Mouse (Mus musculus) forebrain, embryonic 14.5 days (tissue): ENCODE measurements around the gene Kcne1. TPM values are rescaled to one million over a fixed set of nuclear protein-coding genes. Genes with fewer than 3 reads are reported as not detected.

Experiments used
- ATAC-seq: fragments of 200-750 bp; cut with Nextera tagmentation; 2 replicates; pipeline ENCODE4 v1.8.0; 2017; ENCODE audit warnings: mild to moderate bottlenecking, moderate library complexity
- DNase-seq: peaks from one replicate; pipeline ENCODE4 v3.0.0-alpha.2; 2015; ENCODE audit warnings: low spot score
- H3K27ac ChIP-seq: fragments of 300-500 bp; sonication (generic); 2 replicates; pipeline ENCODE4 v1.5.1; 2014; ENCODE audit warnings: low read depth, mild to moderate bottlenecking, control low read depth, low read length, moderate library complexity
- H3K27me3 ChIP-seq: fragments of 300-500 bp; sonication (generic); replicated peaks from 2 replicates; pipeline ENCODE4 v1.6.1; 2014; ENCODE audit warnings: low read length, control low read depth, mixed read lengths; ENCODE audit not compliant: control insufficient read depth, insufficient read depth
- H3K36me3 ChIP-seq: fragments of 300-500 bp; sonication (generic); 2 replicates; pipeline ENCODE4 v1.6.1; 2014; ENCODE audit warnings: low read length, control low read depth; ENCODE audit not compliant: control insufficient read depth, insufficient read depth
- H3K4me1 ChIP-seq: fragments of 300-500 bp; sonication (generic); 2 replicates; pipeline ENCODE4 v1.6.1; 2014; ENCODE audit warnings: antibody characterized with exemption, low read length, control low read depth; ENCODE audit not compliant: control insufficient read depth, insufficient read depth
- H3K4me2 ChIP-seq: fragments of 300-500 bp; sonication (generic); 2 replicates; pipeline ENCODE4 v1.6.1; 2014; ENCODE audit warnings: mild to moderate bottlenecking, control low read depth, low read length
- H3K4me3 ChIP-seq: fragments of 300-500 bp; sonication (generic); 2 replicates; pipeline ENCODE4 v1.5.1; 2014; ENCODE audit warnings: low read depth, low read length, control low read depth
- H3K9ac ChIP-seq: fragments of 300-500 bp; sonication (generic); 2 replicates; pipeline ENCODE4 v1.6.1; 2014; ENCODE audit warnings: mild to moderate bottlenecking, low read length, control low read depth, moderate library complexity
- H3K9me3 ChIP-seq: fragments of 300-500 bp; sonication (generic); replicated peaks from 2 replicates; pipeline ENCODE4 v1.6.1; 2016; ENCODE audit warnings: low read length, control low read depth, mixed read lengths; ENCODE audit not compliant: control insufficient read depth
- WGBS: fragments of 180-500 bp; shearing (Covaris S2); extraction: QIAGEN DNeasy Blood & Tissue Kit; methylation state at CpG from one replicate; pipeline ENCODE4 v1.1.7; 2014; 5-methylcytosine and 5-hydroxymethylcytosine counted together
- polyA plus RNA-seq: library from polyadenylated mRNA; unstranded; fragments of >200 nt; fragmentation: Nextera tagmentation; extraction: Ambion mirVana; gene quantifications from 2 replicates; pipeline ENCODE4 v1.2.1, GENCODE M21; 2014

Kcne1 gene
- polyA plus RNA-seq, 1 experiment from 2014 or later = 0.10 TPM

GRCm38 (mm10) chr16:92324309-92325061, 34.8 kb downstream of the Kcne1 start:
- H3K4me1 ChIP-seq = no peaks in the 10 kb centered on the region
- no peaks in the 10 kb centered on the region for H3K36me3 ChIP-seq
- no peak overlapping the region for H3K27ac ChIP-seq
- DNase-seq = no peak
- ATAC-seq = no peak
- no peak overlapping the region for H3K4me3 ChIP-seq
- no peak overlapping the region for H3K4me2 ChIP-seq
- H3K27me3 ChIP-seq = no peaks in the 10 kb centered on the region
- no peak overlapping the region for H3K9ac ChIP-seq
- no peaks in the 10 kb centered on the region for H3K9me3 ChIP-seq
- 17% methylated on average over 7 of the region's 7 CpGs for WGBS

- Histone ChIP-seq H3K27me3 (no peaks in the 10 kb centered on the region), H3K36me3 (no peaks in the 10 kb centered on the region), H3K9ac (no peak within 1 kb of the TSS), H3K9me3 (no peaks in the 10 kb centered on the region), H3K27ac (no peak within 1 kb of the TSS), H3K4me2 (no peak within 1 kb of the TSS), H3K4me1 (no peaks in the 10 kb centered on the region), H3K4me3 (no peak within 1 kb of the TSS)
- DNase-seq (no peak), ATAC-seq (no peak)
- 90% methylated on average over 8 of the region's 8 CpGs for WGBS
Measured at GRCm38 (mm10) chr16:92321341-92321740, 37.9 kb downstream of the Kcne1 start, which contains the start of gene Fam243. Gene Fam243, minus strand, starts transcription at chr16:92321441.

- Histone ChIP-seq H3K4me2 (no peak overlapping the region), H3K27ac (no peak overlapping the region), H3K36me3 (no peaks in the 10 kb centered on the region), H3K9ac (no peak overlapping the region), H3K9me3 (no peaks in the 10 kb centered on the region), H3K4me1 (no peaks in the 10 kb centered on the region), H3K27me3 (no peaks in the 10 kb centered on the region), H3K4me3 (no peak overlapping the region)
- WGBS = 84% methylated on average over 3 of the region's 3 CpGs
- DNase-seq (no peak), ATAC-seq (no peak)
Measured at GRCm38 (mm10) chr16:92320361-92320760, 38.9 kb downstream of the Kcne1 start.

- Histone ChIP-seq H3K27me3 (no peaks in the 10 kb centered on the region), H3K27ac (no peak overlapping the region), H3K36me3 (no peaks in the 10 kb centered on the region), H3K9me3 (no peaks in the 10 kb centered on the region), H3K9ac (no peak overlapping the region), H3K4me2 (no peak overlapping the region), H3K4me3 (no peak overlapping the region), H3K4me1 (no peaks in the 10 kb centered on the region)
- ATAC-seq = no peak
- no peak for DNase-seq
- WGBS = 67% methylated on average over 20 of the region's 20 CpGs
Measured at GRCm38 (mm10) chr16:92319353-92320109, 39.7 kb downstream of the Kcne1 start.

GRCm38 (mm10) chr16:92316049-92316738, 43.1 kb downstream of the Kcne1 start:
- Histone ChIP-seq H3K9me3 (no peaks in the 10 kb centered on the region), H3K4me2 (no peak overlapping the region), H3K4me3 (no peak overlapping the region), H3K27ac (no peak overlapping the region), H3K4me1 (no peaks in the 10 kb centered on the region), H3K9ac (no peak overlapping the region), H3K36me3 (peaks cover 23% of the 10 kb centered on the region), H3K27me3 (no peaks in the 10 kb centered on the region)
- 84% methylated on average over 7 of the region's 7 CpGs for WGBS
- no peak for DNase-seq
- no peak for ATAC-seq

GRCm38 (mm10) chr16:92313953-92314741, 45.1 kb downstream of the Kcne1 start:
- no peak overlapping the region for H3K9ac ChIP-seq

GRCm38 (mm10) chr16:92309126-92309525, 50.1 kb downstream of the Kcne1 start:
- DNase-seq (peak; percentile 30), ATAC-seq (no peak)
- WGBS = 28% methylated on average over 4 of the region's 4 CpGs
- H3K9me3 ChIP-seq = no peaks in the 10 kb centered on the region
- H3K27ac ChIP-seq = no peak overlapping the region
- H3K4me1 ChIP-seq = no peaks in the 10 kb centered on the region
- no peak overlapping the region for H3K4me3 ChIP-seq
- H3K9ac ChIP-seq = no peak overlapping the region
- H3K4me2 ChIP-seq = no peak overlapping the region
- no peaks in the 10 kb centered on the region for H3K27me3 ChIP-seq
- H3K36me3 ChIP-seq = peaks cover 56% of the 10 kb centered on the region

More at GRCm38 (mm10) chr16:92313953-92314741, 45.1 kb downstream of the Kcne1 start:
- H3K27ac ChIP-seq = no peak overlapping the region
- H3K4me1 ChIP-seq = no peaks in the 10 kb centered on the region
- no peaks in the 10 kb centered on the region for H3K9me3 ChIP-seq
- ATAC-seq (peak; percentile 64), DNase-seq (peak; percentile 83)
- peaks cover 33% of the 10 kb centered on the region for H3K36me3 ChIP-seq
- 50% methylated on average over 13 of the region's 13 CpGs for WGBS
- no peak overlapping the region for H3K4me3 ChIP-seq
- H3K27me3 ChIP-seq = no peaks in the 10 kb centered on the region
- no peak overlapping the region for H3K4me2 ChIP-seq

GRCm38 (mm10) chr16:92307947-92308346, 51.3 kb downstream of the Kcne1 start:
- Histone ChIP-seq H3K36me3 (peaks cover 50% of the 10 kb centered on the region), H3K4me2 (no peak overlapping the region), H3K9ac (no peak overlapping the region), H3K9me3 (no peaks in the 10 kb centered on the region), H3K27me3 (no peaks in the 10 kb centered on the region), H3K4me3 (no peak overlapping the region), H3K4me1 (no peaks in the 10 kb centered on the region), H3K27ac (no peak overlapping the region)
- ATAC-seq (no peak), DNase-seq (no peak)
- 81% methylated on average over 3 of the region's 3 CpGs for WGBS
